Comparison of ENCODE assay signal across 26 mouse cellular contexts in the genomic region with DNA sequence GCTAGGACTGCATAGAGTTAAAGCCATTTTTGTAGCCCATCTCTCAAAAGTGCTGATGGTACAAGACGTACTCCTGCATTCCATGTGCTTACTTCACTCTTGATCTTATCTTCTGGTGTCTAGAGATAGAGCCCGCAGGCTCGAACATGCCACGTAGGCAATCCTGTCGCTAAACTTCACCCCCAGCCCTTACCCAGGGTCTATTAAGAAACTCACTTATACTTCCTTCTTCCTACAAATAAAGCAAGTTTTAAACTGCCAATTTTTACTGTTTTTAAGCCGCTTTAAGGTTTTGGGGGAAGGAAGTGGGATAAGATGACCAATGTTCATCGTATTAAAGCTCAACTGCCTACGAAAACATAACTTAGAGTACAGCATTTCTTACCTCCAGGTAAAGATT.
"Had no signal": no experiment of that assay in that cellular context is flagged by ENCODE, and none has a peak within 500 bp of the region (broad histone marks: within the 10 kb centered on the region; RNA-seq: fewer than 3 reads in every experiment).

No protein-coding gene starts in this region.

- H3K27ac ChIP-seq: gastrocnemius, adult 2 months; heart, adult 2 months; heart, embryonic 13.5 days; heart, embryonic 15.5 days; hindbrain, embryonic 13.5 days; hindbrain, embryonic 15.5 days; hindbrain, postnatal 0 days; kidney, embryonic 15.5 days; kidney, postnatal 0 days; limb, embryonic 10.5 days; limb, embryonic 12.5 days; liver, embryonic 13.5 days had no signal

- H3K4me3 ChIP-seq: gastrocnemius, adult 2 months; heart, adult 2 months; heart, embryonic 13.5 days; heart, embryonic 15.5 days; hindbrain, embryonic 13.5 days; hindbrain, embryonic 15.5 days; kidney, embryonic 15.5 days; limb, embryonic 10.5 days; limb, embryonic 12.5 days; liver, embryonic 13.5 days had no signal

- ATAC-seq: hindbrain, postnatal 0 days; intestine, embryonic 16.5 days had no signal

- H3K9me3 ChIP-seq: heart, embryonic 13.5 days; heart, embryonic 15.5 days; hindbrain, embryonic 13.5 days; hindbrain, embryonic 15.5 days; kidney, embryonic 15.5 days; limb, embryonic 10.5 days; limb, embryonic 12.5 days; liver, embryonic 13.5 days had no signal

- H3K36me3 ChIP-seq: heart, embryonic 13.5 days; heart, embryonic 15.5 days; hindbrain, embryonic 13.5 days; hindbrain, embryonic 15.5 days; kidney, embryonic 15.5 days; limb, embryonic 10.5 days; limb, embryonic 12.5 days; liver, embryonic 13.5 days had no signal

- H3K4me1 ChIP-seq: heart, embryonic 13.5 days; heart, embryonic 15.5 days; hindbrain, embryonic 13.5 days; hindbrain, embryonic 15.5 days; kidney, embryonic 15.5 days; limb, embryonic 10.5 days; limb, embryonic 12.5 days had no signal

- DNase-seq: gastrocnemius, adult 2 months; gastrocnemius, postnatal 10 days; gastrocnemius, postnatal 25 days; heart, adult 11 months; heart, adult 2 months; heart, postnatal 14 days; heart, postnatal 36 days; kidney, adult 11 months; kidney, adult 2 months; kidney, adult 9 months; kidney, postnatal 14 days; kidney, postnatal 36 days; layer of hippocampus, adult 9-11 months; layer of hippocampus, postnatal 36 days; liver; liver, embryonic 13.5 days had no signal

- H3K27me3 ChIP-seq: heart, embryonic 13.5 days; heart, embryonic 15.5 days; hindbrain, embryonic 13.5 days; hindbrain, embryonic 15.5 days; limb, embryonic 12.5 days; liver, embryonic 13.5 days had no signal
